Mouse (Mus musculus) large intestine, adult 2 months (tissue): ENCODE measurements around the gene Hs2st1. TPM values are rescaled to one million over a fixed set of nuclear protein-coding genes. Genes with fewer than 3 reads are reported as not detected.
A peak's percentile ranks its signal among the peaks of the same experiment; 100 is the strongest.

ENCODE experiments used
- DNase-seq: peaks from one replicate; pipeline ENCODE4 v3.0.0-alpha.2; 2012; ENCODE audit warnings: low read depth, low spot score
- WGBS: fragments of 180-500 bp; shearing (Covaris S2); methylation state at CpG from one replicate; pipeline ENCODE4 v1.1.7; 2018; 5-methylcytosine and 5-hydroxymethylcytosine counted together
- polyA plus RNA-seq: library from polyadenylated mRNA; depleted of rRNA; stranded (reverse); fragments of >200 nt; gene quantifications from 2 replicates; pipeline ENCODE4 v1.2.3, GENCODE M21; 2012

The Hs2st1 gene
- polyA plus RNA-seq, 1 experiment = 3.2 TPM

DNA sequence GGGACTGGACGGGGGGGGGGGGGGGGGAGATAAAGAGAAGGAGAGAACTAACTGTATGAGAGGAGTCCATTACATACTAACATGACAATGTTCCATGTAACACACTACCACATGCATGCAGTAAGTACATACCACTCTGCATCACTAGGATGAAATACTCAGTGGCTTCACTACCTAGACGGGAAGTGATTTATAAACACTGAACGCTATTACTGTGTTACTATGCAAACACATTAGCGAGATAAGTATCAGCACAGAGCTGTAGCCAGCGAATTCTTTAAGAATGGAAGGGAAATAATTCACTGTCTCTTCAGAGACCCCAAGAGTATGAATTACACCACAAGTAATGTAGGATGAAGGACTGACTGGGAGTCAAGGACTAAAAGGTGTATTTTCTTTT lies 51.1 kb downstream of the Hs2st1 start:
- DNase-seq = no peak

DNA sequence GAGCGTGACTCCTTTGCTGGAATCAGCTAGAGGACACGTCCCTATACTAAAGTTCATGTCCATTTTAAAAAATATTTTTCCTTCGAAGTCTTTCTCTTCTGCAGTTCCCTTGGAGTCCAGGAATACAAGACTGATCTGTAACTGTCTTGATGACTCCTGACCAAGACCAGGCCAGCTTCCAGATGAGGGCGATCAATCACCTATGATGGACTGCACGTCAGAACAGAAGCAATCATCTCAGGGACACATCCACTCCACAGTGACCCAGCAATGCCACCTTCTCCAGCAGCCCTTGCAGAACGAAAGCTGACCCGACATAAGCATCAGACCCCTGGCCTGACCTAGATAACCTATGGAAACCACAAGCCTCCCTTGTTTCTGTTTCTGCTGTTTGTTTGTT lies 54.7 kb downstream of the Hs2st1 start:
- WGBS = 92% methylated on average over 7 of the region's 7 CpGs

More for the DNA sequence above, 51.1 kb downstream of the Hs2st1 start:
- WGBS = 51% methylated on average over 5 of the region's 5 CpGs

DNA sequence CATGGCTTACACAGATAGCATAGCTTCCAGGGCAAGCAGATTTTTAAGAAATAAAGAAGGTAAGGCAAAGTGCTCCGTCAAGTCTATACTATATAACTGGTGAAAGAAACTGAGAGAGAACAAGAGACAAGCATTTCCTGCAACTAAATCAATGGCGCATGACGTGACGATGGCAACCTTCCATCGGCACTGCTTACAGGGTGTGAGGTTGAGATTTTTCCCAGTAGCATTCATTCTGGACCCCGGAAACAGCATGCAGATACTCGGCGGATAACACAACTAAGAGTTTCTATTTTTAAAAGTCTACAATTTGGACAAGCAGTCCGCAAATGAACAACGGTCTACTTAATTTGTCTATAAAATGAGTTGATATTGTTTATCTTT lies 55.9 kb downstream of the Hs2st1 start:
- WGBS = 82% methylated on average over 10 of the region's 10 CpGs
- DNase-seq = no peak

More for the DNA sequence above, 54.7 kb downstream of the Hs2st1 start:
- DNase-seq = no peak

DNA sequence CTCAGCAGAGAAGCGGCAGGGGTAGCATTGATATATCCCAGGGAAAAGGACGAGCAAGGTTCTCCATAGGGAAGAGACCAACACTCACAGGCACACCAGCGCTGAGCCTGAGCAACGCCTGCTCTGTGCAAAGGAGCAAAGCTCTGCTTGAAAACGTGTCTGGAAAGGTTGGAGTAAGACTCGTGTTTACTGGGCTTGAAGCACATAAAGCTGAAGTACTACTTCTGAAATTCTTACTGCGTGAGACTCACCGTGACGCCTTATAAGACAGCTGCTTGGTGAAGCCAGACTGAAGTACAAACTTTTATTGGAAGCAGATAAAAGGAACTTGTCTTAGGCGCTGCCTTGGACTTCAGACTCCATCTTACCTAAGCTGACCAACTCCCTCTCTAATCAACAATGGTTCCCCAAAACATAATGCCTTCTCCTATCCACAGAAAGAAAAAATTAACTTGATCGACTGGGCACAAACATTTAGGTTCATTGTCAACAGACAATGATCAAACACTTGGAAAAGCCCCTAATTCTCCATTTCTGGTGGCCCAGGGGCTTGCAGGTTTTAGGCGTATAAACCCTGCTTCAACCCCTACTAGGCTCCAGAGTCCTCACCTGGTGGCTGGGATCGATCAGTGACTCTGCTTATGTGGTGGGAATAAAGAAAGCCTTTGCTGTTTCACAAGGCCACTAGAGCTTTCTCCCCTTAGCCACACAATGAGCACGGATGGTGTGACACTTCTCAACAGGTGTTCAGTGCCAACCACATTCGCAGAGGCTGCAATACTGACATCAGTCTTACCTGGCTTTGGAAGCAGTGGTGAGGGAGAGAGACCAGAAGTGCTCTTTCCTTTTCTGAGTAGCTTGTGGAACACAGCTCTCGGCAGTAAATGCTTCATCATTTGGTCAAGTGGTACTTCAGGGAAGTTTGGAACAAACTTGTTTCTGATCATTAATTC lies 56.5 kb downstream of the Hs2st1 start:
- peak; percentile 56 for DNase-seq
- WGBS = 38% methylated on average over 16 of the region's 16 CpGs

DNA sequence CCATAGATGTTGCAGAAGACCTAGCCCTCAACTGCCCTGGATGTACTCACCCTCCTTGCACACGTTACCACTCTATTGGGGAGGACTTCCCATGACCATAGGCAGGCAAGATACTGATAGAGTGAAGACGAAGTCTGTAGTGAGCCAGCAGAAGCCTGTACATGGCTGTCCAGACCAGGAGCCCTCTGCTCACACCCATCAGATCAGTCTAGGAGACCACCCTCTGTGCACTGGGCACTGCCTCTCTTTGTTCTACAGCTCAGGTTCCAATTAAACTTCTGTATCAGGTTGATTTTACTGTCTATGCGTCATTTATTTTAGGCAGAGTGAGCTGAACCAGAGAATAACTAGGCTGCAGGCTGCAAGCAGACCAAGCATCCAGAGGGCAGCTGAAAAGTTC lies 59.3 kb downstream of the Hs2st1 start:
- 95% methylated on average over 3 of the region's 3 CpGs for WGBS
- no peak for DNase-seq

DNA sequence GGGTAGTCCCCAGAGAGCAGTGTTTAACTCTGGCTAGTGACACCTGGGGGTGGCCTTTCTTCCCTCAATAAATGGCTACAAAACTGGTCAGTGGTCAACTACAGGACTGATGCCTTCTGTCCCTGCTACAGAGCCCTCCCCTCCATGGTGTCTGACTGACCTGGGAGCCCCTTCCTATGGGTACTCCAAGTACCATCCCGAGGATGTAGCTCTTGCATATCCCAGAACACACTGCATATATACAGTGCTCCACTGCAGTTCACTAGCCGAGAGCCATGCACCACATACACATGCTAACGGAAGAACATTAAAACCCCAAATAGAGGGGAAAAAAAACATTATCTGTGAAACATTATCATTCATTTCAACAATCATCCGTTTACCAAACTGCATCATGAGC lies 61.6 kb downstream of the Hs2st1 start:
- DNase-seq = no peak
- WGBS = 92% methylated on average over 4 of the region's 4 CpGs

DNA sequence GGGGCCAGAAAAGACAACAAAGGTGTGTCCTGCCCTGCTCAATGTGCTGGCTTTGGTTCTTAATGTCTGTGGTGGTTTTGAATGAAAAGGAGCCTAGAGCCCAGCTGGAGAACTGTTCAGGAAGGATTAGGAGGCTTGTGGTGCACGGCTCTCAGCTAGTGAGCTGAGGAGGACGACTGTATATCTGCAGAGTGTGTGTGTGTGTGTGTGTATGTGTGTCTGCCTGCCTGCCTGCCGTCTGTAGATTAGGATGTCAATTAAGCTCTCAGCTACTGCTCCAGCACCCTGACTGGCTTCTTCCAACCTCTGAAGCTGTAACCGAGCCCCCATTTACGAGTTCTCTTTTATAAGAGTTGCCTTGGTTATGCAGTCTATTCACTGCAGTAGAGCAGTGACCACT lies 62.1 kb downstream of the Hs2st1 start:
- no peak for DNase-seq
- 60% methylated on average over 5 of the region's 5 CpGs for WGBS

DNA sequence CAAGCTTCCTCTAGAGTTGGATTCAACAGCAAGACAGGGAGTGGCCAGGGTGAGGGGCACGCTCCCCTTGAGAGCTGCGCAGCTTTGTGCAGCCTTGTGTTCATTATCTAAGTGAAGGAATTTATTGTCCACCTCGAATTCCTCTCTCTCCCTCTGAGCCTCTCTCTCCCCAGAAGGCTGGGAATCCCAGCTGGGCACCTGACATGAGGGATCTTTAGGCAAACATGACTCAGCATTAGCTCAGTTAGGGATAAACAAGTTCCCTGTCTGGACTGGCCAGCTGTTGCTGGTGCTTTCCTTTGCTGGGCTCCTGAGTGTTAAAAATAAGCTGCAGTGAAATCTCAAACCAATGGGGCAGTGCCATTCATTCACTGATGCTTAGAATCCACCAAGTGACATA lies 63.8 kb downstream of the Hs2st1 start:
- WGBS = 17% methylated on average over 3 of the region's 3 CpGs
- no peak for DNase-seq

DNA sequence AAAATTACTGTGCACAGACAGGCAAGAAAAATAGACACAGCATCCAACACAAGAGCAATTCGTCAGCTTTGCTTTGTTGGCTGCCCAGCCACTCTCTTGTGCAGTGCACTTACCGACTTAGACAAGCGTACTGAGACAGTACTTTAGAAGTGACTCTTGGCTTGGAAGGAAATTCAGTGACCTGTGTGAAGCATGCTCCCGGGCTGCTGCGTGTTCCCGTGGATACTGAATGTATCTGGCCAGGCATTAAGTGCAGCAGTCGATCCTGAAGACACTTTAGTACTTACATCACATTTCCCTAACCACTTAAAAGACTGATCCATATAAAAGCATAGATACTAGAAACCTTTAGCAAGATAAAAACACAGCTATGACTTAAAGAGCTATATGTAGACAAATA lies 68.1 kb downstream of the Hs2st1 start:
- WGBS = 82% methylated on average over 7 of the region's 7 CpGs
- DNase-seq = no peak

DNA sequence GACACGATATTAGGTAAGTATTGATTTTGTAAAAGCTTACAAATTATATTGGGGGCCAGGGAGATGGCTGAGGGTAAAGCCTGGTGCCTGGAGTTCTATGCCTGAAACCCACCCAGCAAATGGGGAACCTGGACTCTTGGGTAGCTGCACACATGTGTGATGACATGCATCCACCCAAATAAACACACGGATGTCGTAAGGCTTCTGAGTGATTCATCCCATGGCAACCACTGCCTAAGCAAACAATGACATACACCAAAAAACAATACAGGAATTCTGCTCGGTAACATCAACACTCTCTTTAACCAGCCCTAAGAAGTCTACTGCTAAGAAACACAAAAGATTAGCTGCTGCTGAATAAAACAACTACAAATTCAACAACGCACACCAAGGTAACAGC lies 73.2 kb downstream of the Hs2st1 start:
- DNase-seq = no peak
- WGBS = 39% methylated on average over 5 of the region's 5 CpGs

DNA sequence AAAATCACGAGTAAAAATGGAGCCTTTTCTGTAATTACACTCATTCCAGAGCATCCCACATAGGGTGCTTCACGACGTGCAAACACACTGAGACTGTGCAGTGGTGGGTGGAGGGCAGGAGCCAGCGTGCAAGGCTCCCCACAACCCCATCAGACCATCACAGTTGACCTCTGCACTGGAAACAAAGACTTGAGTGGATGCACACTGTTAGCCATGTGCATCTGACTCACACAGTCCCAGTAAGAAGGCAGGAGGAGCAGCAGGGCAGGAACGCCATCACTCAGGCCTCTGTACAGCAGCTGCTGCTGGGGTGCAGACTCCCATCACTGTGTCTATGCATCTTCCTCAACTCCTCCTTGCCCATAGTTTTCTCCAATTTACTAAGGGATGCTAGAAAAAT lies 75.1 kb downstream of the Hs2st1 start:
- DNase-seq = no peak
- WGBS = 72% methylated on average over 5 of the region's 5 CpGs

DNA sequence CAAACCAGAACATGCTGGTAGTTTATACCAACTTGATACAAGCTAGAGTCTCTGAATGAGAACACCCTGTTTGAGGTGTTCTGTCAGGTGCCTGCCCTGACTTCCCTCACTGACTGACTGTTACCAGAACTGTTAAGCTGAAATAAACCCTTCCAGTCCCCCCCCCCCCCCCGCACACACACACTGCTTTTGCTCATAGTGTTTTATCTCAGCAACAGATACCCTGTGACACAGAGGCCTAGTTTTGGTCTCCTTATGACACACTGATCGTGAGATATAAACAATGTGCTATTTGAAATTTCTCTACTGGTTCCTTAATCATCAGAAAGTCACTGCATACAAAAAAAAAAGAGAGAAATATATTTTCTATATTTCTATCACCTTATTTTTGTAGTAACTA lies 81.2 kb downstream of the Hs2st1 start:
- DNase-seq = no peak
- WGBS = 73% methylated on average over 2 of the region's 2 CpGs

DNA sequence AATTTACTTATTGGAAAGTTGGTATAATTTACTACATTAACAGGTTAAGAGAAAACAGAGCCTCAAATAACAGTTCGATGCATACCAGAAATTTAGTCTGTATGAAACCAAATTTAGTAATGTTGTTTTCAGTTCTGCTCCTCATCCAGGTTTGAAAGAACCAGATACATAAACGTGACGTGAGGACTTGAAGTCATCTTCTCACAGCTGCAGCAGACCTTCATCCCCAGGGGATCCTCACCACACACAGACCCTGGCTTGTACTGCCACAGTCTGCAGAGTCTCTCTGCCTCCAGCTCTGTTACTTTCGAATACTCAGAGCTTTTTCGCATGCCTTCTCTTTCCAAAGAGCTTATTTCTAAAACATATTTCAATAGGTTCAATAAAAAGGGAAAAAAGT lies 89.4 kb downstream of the Hs2st1 start:
- WGBS = 88% methylated on average over 5 of the region's 5 CpGs
- no peak for DNase-seq

DNA sequence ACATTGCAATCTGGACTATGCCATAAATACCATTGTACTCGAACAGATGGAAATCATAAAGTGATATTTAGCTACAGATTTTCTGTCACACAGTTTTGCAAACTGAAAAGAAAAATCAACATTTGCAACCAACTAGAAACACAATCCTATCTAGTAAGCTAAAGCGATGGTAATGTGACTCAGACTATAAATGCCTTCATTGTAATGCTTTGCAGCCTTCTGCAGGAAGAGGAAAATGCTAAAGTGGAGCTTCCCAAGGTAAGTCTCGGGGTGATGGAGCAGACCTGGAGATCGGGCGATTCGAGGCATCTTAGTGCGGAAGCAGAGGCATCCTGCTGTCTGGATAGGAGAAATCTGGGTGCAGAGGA lies 91.6 kb downstream of the Hs2st1 start:
- no peak for DNase-seq
- 82% methylated on average over 7 of the region's 7 CpGs for WGBS

DNA sequence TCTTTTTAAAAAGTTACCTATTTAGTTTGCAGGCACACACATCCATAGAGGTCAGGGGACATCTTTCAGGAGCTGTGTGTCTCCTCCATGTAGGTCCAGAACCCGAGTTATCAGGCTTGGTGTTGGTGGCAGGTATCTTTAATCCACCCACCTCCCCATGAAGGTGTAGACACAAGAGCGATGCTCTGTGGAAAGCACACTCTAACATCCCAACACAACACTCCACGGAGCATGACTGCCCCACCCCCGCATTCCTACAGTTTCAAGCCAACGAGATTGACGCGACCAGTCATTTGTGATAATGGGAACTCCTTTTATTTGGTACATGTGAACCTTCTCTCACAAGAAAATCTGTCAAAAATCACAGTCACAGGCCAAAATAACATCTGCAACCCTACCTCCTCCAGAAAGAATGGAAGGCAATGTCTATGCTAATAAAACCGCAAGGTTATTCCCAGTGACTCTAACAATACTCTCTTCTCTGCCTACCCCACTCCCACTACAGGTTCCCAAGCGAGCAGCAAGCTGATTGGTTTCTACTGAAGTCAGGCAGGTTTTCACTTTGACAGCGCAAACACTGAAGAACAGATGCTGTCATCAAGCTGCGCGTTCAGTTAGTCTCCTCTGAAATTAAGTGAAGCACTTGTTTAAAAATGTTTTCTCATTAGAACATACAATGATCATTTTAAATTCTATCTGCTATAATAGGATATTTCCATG lies 92.1 kb downstream of the Hs2st1 start:
- no peak for DNase-seq
- 92% methylated on average over 12 of the region's 12 CpGs for WGBS

DNA sequence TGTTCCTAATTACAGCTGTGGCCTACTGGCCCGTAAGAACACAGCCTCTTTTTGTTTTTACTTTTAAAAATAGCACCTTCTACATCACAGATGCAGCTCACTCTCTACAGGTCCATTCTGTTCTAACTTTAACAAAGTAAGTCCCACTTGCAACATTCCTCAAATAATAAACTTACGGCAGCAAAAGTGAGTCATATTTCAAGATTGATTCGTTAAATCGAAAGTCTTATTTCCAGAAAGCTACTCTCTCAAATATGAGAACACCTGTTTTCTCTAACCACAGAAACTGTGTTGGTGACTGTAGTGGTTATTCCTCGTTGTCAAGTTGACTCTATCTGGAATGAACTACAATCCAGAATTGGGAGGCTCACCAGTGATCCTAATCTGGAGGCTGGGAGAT lies 94.1 kb downstream of the Hs2st1 start:
- no peak for DNase-seq

DNA sequence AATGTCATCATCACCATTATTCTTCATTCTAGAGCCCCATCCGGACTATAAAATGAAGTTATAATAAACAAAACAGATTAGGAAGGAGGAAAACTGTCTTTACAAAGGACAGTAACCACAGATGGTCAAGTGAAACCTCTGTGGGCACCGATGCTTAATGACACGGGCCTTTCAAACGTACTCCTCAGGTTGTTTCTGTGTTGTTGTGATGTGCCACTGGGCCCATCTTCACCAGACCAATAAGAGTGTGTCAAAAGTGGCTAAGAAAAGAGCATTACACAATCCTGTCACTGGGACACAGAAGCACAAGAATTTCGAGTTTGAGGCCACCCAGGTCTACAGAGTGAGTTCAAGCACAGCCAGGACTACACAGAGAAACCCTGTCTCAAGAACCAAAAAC lies 95.3 kb downstream of the Hs2st1 start:
- WGBS = 68% methylated on average over 5 of the region's 5 CpGs
- no peak for DNase-seq

More for the DNA sequence above, 94.1 kb downstream of the Hs2st1 start:
- WGBS = 80% methylated on average over 5 of the region's 5 CpGs

DNA sequence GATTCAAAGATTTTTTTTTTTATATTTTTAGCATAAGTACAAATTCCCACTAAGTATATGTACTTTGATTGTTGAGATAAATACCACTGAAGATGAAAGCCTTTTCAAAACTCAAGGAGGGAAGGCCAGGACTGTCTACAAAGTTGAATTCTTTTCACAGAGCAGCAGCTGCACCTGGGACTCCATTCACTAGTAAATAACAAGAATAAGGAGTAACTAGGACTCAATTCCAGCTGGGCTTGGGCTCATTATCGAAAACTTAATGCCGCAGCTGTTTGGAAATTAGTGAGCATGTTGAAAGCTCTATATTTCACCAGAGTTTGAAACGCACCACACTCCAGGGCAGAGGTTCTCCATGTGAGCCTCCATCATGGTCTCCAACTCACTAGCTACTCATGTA lies 98.0 kb downstream of the Hs2st1 start:
- no peak for DNase-seq
- WGBS = 93% methylated on average over 3 of the region's 3 CpGs

DNA sequence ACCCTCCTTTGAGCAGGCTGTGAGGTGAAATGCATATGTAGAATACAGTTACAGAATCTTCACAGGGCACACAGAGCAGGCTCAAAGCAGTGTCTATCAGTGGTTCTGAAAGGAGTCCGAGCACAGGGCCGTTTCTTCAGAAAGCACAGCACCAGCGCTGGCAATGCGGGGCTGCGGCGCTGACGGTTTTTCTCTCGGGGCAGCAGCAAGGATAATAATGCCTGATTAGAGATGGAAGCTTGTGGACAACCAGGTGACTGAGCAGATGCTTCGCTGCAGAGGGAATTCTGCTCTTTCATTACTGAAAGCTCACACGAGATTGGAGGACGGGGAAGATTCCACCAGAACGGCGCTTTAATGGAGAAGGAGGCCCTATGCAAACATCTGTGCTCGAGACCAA lies 99.1 kb downstream of the Hs2st1 start:
- WGBS = 77% methylated on average over 14 of the region's 14 CpGs
- no peak for DNase-seq

DNA sequence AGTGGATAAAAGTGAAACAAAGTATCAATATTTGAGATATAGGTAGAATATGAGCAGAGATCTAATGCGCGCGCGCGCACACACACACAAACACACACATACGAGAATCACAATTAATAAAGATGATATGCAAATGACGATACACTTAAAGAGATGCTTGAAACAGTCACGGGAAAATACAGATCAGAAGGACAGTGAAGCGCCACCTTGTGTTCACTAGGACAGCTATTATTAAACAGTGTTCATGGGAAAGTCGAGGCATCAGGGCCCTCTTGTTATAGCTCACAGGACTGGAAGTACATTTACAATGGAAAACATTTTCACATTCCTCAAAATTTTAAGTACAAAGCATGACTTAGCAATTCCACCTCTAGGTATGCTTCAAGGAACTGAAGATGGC lies 102.5 kb downstream of the Hs2st1 start:
- DNase-seq = no peak
- 71% methylated on average over 10 of the region's 10 CpGs for WGBS

DNA sequence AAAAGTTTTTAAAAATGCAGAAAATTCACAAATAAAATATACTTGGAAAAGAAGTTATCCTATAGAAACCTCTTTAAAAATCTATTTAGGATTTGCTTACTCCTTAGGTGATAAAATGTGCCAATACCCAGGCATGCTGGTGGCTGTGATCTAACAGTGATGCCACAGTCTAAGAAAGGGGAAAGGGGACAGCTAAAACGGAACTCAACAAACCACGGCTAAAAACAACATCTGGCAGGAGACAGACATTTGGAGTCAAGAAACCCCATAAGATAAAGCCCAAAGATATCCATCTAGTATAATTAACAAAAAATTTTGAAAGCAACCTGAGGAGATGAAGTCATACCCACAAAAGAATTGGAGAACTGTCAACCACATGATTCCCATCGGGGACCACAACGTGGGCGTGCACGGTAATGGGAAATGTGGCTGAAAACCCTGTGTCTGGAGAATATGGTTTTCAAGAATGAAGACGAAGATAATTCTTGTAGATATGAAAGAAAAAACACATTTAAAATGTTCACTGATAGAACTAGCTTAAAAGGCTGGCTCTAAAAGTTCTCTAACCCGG lies 103.8 kb downstream of the Hs2st1 start:
- WGBS = 87% methylated on average over 8 of the region's 8 CpGs
- DNase-seq = no peak
